Mouse (Mus musculus) megakaryocyte, embryonic 14.5 days (primary cell): ENCODE results near the gene Ccpg1. TPM values are rescaled to one million over a fixed set of nuclear protein-coding genes. Genes with fewer than 3 reads are reported as not detected.

Experiments
- H3K27me3 ChIP-seq: replicated peaks from 2 replicates; pipeline ENCODE3; 2012; ENCODE audit warnings: inconsistent platforms
- H3K36me3 ChIP-seq: replicated peaks from 2 replicates; pipeline ENCODE3; 2012; ENCODE audit warnings: low read length, inconsistent platforms, mixed read lengths
- H3K4me1 ChIP-seq: 2 replicates; pipeline ENCODE4 v1.6.1; 2012; ENCODE audit warnings: inconsistent platforms
- H3K4me3 ChIP-seq: replicated peaks from 2 replicates; pipeline ENCODE3; 2012; ENCODE audit warnings: moderate library complexity, mild to moderate bottlenecking, inconsistent platforms
- H3K9me3 ChIP-seq: 2 replicates; pipeline ENCODE4 v1.6.1; 2012; ENCODE audit warnings: inconsistent platforms
- FLI1 ChIP-seq: IDR thresholded peaks from 2 replicates; pipeline ENCODE4 v1.6.1; 2012; ENCODE audit warnings: low read length, inconsistent platforms, mixed read lengths
- GATA1 ChIP-seq: IDR thresholded peaks from 3 replicates; pipeline ENCODE4 v1.6.1; 2012; ENCODE audit warnings: mixed read lengths, low read length, inconsistent platforms, borderline replicate concordance
- polyA plus RNA-seq: library from polyadenylated mRNA; stranded (reverse); fragments of >175 nt; gene quantifications from 2 replicates; pipeline ENCODE4 v1.2.3, GENCODE M21; 2012; ENCODE audit warnings: low replicate concordance; ENCODE audit not compliant: insufficient read depth

The Ccpg1 gene
- polyA plus RNA-seq: 0.58 and 3.9 TPM in 2 replicates

DNA sequence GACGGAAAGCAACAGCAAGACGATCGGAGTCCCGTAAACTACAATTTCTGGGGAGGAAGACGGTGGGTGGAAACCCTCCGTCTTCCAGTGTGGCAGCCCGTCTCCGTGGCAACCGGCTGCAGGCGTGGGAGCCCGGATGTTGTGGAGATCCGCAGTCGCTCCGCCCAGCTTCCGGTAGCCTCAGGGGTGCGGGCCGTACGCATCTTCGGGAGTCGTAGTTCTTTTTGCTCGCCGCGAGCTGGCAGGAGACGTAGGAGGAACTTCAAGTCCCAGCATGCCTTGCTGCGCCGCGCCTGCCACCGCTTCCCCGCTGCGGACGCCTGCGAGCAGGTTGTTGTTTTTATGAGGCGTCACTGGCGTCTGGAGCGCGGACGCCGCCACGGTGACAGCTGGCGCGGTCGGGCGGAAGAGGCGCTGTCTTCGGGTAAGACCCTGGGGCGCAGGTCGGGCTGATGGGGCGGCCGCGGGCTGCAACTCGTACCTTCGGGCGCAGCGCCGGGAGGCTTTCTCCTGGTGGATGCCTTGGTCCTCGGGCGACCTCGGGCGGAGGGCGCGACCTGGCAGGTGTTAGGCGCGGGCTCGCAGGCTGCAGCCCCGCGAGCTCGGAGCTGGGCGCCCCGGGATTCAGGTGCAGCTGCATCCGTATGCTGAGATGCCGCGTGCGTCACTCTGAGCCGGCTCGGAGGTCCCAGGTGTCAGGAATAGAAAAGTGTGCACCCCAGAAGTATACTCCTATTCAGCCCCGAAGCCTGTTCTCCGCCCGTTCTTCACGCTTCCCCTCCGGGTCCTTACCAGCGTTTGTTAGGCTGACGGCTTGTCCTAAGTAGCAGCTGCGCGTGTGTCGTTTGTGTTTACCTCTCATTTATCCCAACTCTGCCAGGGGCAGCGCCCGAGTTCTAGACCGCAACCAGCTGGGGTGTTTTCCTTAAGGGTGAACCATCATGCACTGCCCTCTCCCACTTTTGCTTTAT lies at the start of gene Ccpg1, which contains the start of gene Ccpg1os:
TSS of gene Ccpg1 (plus strand) at position 180 of the 971 bp plus-strand sequence.
TSS of gene Ccpg1os (minus strand) at position 133 of the 971 bp plus-strand sequence.
- no peaks in the 10 kb centered on the region for H3K27me3 ChIP-seq
- H3K36me3 ChIP-seq: no peaks in the 10 kb centered on the region
- H3K9me3 ChIP-seq: no peaks in the 10 kb centered on the region
- peaks cover 41% of the 10 kb centered on the region for H3K4me1 ChIP-seq
- TF ChIP-seq GATA1 (no peak), FLI1 (peak; percentile 53; the same call in 1 of the 2 replicates)
- peak within 1 kb of the TSS; percentile 96 for H3K4me3 ChIP-seq

DNA sequence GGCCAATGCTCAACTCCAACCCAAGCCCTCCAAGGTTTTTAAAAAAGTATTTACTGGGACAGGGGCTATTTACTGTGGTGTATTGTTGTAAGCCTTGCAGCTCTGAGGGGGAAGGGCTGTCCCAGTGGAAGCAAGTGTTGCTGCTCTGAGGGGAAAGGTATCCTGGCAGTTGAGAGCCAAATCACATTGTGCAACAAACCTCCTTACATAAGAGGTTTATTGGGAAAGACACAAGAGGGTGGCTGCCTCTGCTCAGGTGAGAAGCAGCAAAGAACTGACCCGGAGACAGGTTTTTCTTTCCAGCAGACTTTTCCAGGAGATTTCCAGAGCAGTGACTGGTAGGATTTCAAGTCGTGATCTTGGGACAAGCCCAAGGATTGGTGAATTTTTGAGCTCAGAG lies 48.9 kb upstream of the Ccpg1 start:
- H3K27me3 ChIP-seq: peaks cover 11% of the 10 kb centered on the region
- no peaks in the 10 kb centered on the region for H3K4me1 ChIP-seq
- TF ChIP-seq GATA1 (no peak), FLI1 (no peak)
- H3K36me3 ChIP-seq: no peaks in the 10 kb centered on the region
- no peak overlapping the region for H3K4me3 ChIP-seq
- no peaks in the 10 kb centered on the region; the same call in 1 of the 2 replicates for H3K9me3 ChIP-seq

DNA sequence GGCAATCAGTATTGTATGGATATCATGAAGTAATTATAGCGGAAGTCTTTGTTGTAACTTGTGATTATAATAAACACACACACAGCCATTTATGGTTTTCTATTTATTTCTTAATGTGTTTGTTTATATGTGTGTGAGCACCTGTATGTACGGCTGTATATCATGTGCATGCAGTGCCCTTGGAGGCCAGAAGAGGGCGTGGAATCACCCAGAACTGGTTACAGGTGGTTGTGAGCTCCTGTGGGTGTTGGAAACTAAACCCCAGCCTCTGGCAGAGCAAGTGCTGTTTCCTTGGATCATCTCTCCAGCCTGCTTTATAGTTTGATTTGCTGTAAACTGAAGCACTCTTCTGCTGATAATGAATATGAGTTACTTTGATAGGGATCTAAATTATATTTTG lies 41.8 kb upstream of the Ccpg1 start:
- no peaks in the 10 kb centered on the region for H3K36me3 ChIP-seq
- TF ChIP-seq GATA1 (no peak), FLI1 (no peak)
- peaks cover 20% of the 10 kb centered on the region for H3K9me3 ChIP-seq
- H3K4me3 ChIP-seq: no peak overlapping the region
- peaks cover 16% of the 10 kb centered on the region for H3K27me3 ChIP-seq
- H3K4me1 ChIP-seq: no peaks in the 10 kb centered on the region

DNA sequence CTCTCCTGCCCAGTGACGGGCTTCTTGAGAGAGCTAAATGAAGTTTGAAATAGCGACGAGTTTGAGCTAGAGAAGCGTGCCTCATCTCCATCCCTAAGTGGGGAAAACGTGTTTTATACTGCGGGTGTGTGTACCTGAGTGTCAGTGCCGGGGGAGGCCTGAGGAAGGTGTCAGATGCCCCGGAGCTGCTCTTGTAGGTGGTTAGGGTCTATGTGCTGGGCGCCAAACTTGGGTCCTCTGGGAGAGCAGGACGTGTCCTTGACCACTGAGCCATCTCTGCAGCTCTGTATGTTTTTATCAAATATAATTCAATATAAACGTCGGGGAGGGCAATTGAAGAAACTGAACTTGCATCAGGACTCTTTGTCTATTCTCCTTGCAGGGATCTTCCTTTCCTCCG lies 40.9 kb upstream of the Ccpg1 start:
- H3K36me3 ChIP-seq: no peaks in the 10 kb centered on the region
- H3K9me3 ChIP-seq: peaks cover 20% of the 10 kb centered on the region
- no peak overlapping the region for H3K4me3 ChIP-seq
- H3K27me3 ChIP-seq: peaks cover 17% of the 10 kb centered on the region
- no peak for TF ChIP-seq GATA1
- no peak for TF ChIP-seq FLI1
- no peaks in the 10 kb centered on the region for H3K4me1 ChIP-seq

DNA sequence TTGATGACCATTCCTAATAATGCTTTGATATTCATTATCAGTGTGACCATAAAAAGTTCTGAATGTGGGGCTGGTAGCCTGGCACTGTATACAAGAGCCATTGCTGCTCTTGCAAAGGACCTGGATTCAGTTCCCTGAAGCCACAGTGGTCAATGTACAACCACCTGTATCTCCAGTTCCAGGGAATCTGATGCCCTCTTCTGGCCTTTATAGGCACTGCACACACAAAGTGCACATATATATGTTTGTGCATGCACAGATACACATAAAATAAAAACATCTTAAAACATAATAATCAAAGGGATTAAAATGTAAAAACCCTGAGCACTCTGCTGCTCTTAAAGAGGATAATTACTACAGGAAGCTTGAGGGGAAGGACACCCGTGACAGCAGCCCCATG lies 38.2 kb upstream of the Ccpg1 start:
- no peak for TF ChIP-seq GATA1
- TF ChIP-seq FLI1: no peak

DNA sequence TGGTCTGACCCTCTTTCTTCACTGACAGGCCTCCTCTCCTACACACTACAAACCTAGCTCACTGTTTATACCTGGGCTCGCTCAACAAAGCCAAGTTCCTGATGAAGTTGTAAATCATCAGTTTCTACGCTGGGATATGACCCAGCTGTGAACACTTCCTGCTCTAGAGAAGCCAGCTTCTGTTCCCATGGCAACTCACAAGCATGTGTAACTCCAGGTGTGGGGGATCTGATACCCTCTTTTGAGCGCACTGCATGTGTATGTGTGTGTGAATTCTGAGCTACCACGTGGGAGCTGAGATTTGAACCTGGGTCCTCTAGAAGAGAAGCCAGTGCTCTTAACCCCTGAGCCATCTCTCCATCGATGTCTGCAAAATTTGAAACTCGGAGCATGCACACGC lies 35.7 kb upstream of the Ccpg1 start:
- Histone ChIP-seq H3K27me3 (peaks cover 15% of the 10 kb centered on the region), H3K4me1 (no peaks in the 10 kb centered on the region), H3K9me3 (peaks cover 20% of the 10 kb centered on the region), H3K36me3 (no peaks in the 10 kb centered on the region), H3K4me3 (no peak overlapping the region)
- TF ChIP-seq GATA1 (no peak), FLI1 (no peak)

More for the DNA sequence above, 38.2 kb upstream of the Ccpg1 start:
- H3K4me1 ChIP-seq: no peaks in the 10 kb centered on the region
- peaks cover 15% of the 10 kb centered on the region for H3K27me3 ChIP-seq
- no peak overlapping the region for H3K4me3 ChIP-seq
- no peaks in the 10 kb centered on the region for H3K36me3 ChIP-seq
- H3K9me3 ChIP-seq: peaks cover 20% of the 10 kb centered on the region

DNA sequence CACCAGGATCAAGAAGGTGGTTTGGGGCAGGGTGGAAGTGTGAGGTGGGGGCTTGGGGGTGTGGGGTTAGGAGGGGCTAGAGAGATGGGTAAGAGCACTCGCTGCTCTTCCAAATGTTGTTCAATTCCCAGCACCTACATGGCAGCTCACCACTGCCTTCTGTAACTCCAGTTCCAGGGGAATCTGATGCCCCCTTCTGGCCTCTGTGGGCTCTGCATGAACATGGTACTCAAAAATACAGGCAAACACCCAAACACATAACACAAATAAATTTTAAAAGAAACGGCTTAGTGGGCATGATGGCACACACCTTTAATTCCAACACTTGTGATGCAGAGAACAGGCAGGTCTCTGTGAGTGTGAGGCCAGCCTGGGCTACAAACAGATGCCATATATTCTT lies 30.5 kb upstream of the Ccpg1 start:
- TF ChIP-seq FLI1 (no peak), GATA1 (no peak)
- Histone ChIP-seq H3K4me1 (peaks cover 15% of the 10 kb centered on the region), H3K9me3 (no peaks in the 10 kb centered on the region), H3K4me3 (no peak overlapping the region), H3K36me3 (no peaks in the 10 kb centered on the region), H3K27me3 (peaks cover 13% of the 10 kb centered on the region)

DNA sequence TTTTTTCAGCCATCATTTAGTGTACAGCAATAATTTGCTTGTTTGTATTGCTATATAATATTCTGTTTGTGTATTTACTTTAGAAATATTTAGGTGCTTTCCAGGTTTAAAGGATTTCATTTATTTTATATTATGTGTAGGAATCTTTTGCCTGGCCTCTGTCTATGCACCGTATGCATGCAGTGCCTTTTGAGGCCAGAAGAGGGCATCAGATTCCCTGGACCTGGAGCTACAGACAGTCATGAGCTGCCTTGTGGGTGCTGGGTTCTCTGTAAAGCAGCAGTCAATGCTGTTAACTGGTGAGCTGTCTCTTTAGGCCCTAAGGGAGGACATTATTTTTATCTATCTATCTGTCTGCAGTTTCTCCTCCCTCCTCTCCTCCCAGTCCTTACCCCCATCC lies 29.7 kb upstream of the Ccpg1 start:
- TF ChIP-seq FLI1 (no peak), GATA1 (no peak)

DNA sequence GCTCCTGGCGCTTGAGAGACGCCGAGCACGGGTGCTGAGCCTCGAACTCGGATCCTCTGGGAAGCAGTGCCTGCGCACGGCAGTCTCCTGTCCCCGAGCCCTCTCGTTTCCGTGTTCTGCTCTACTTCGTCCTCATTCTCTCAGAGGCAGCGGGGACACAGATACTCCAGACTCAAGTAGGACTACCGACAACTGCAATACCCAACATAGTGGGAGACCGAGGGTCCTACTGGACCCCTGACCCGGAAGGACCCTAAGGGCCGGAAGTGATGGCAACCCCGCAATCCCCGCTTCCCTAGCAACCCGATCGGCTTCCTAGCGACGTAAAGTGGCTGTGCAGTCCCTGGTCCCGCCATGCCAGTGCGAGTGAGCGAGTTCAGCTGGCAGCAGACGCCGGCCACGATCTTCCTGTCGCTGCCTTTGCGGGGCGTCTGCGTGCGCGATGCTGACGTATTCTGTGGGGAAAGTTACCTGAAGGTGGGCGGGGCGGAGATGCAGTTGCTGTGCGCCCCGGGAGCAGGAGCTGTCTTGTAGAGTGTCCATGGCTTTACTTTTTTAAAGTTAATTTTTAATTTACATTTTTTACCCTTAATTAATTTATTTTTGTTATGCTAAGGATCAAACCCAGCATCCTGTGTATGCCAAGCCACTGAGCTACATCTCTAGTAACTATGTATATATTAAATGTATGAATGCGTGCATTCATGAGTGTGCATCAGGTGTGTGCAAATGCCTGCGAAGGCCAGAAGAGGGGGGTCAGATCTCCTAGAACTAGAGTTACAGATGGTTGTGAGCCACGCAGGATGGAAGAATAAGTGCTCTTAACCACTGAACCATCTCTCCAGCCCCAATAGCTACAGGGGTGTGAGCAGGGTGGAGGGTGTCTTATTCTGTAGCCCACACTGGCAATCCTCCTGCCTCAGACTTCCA lies 26.4 kb upstream of the Ccpg1 start, which contains the start of the genes Dyx1c1 and Gm44503:
TSS of gene Dyx1c1 (plus strand) at position 265 of the 930 bp plus-strand sequence.
TSS of gene Gm44503 (plus strand) at position 332 of the 930 bp plus-strand sequence.
- Histone ChIP-seq H3K4me3 (peak within 1 kb of the TSS; percentile 92), H3K27me3 (peaks cover 9% of the 10 kb centered on the region), H3K4me1 (peaks cover 31% of the 10 kb centered on the region), H3K9me3 (no peaks in the 10 kb centered on the region), H3K36me3 (no peaks in the 10 kb centered on the region)
- TF ChIP-seq FLI1 (no peak), GATA1 (no peak)

More for the DNA sequence above, 29.7 kb upstream of the Ccpg1 start:
- Histone ChIP-seq H3K9me3 (no peaks in the 10 kb centered on the region), H3K4me1 (peaks cover 15% of the 10 kb centered on the region), H3K4me3 (no peak overlapping the region), H3K36me3 (no peaks in the 10 kb centered on the region), H3K27me3 (peaks cover 13% of the 10 kb centered on the region)

DNA sequence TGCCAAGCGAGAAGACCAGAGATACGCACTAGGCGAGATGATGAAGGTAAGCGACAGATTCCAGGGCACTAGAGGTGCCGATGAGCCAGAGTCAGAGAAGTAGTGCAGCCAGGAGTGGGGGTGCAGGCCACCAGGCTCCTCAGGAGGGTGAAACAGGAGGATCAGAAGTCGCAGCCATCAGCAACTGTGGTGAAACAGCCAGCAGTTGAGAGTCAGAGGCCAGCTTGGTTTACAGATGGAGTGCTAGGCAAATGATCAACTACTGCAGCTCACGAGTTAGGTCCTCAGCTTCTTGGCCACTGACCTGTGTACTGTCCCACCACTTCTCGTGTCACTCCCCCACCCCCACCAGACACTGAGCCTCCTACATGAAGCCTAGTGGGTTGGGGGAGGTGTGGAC lies 23.9 kb upstream of the Ccpg1 start:
- TF ChIP-seq GATA1 (no peak), FLI1 (no peak)
- H3K9me3 ChIP-seq: no peaks in the 10 kb centered on the region
- H3K4me3 ChIP-seq: peak overlapping the region; percentile 21

More for the DNA sequence above, 23.9 kb upstream of the Ccpg1 start:
- H3K4me1 ChIP-seq: peaks cover 35% of the 10 kb centered on the region
- no peaks in the 10 kb centered on the region for H3K36me3 ChIP-seq
- peaks cover 9% of the 10 kb centered on the region for H3K27me3 ChIP-seq
